Mouse (Mus musculus) midbrain, embryonic 16.5 days (tissue): Measurements from ENCODE around the gene Cybc1. TPM values are rescaled to one million over a fixed set of nuclear protein-coding genes. Genes with fewer than 3 reads are reported as not detected.

ENCODE experiments used
- ATAC-seq: fragments of 200-750 bp; cut with Nextera tagmentation; 2 replicates; pipeline ENCODE4 v1.8.0; 2017; ENCODE audit warnings: moderate TSS enrichment
- H3K27ac ChIP-seq: fragments of 300-500 bp; sonication (generic); 2 replicates; pipeline ENCODE4 v1.5.1; 2014; ENCODE audit warnings: mild to moderate bottlenecking, low read length, mixed read lengths
- H3K27me3 ChIP-seq: fragments of 300-500 bp; sonication (generic); 2 replicates; pipeline ENCODE4 v1.6.1; 2014; ENCODE audit warnings: low read depth, low read length, mixed read lengths; ENCODE audit not compliant: control insufficient read depth, insufficient read depth
- H3K36me3 ChIP-seq: fragments of 300-500 bp; sonication (generic); 2 replicates; pipeline ENCODE4 v1.6.1; 2014; ENCODE audit warnings: mild to moderate bottlenecking, low read length, moderate library complexity, mixed read lengths; ENCODE audit not compliant: control insufficient read depth, insufficient read depth
- H3K4me1 ChIP-seq: fragments of 300-500 bp; sonication (generic); 2 replicates; pipeline ENCODE4 v1.6.1; 2014; ENCODE audit warnings: mild to moderate bottlenecking, low read length, mixed read lengths; ENCODE audit not compliant: control insufficient read depth, insufficient read depth
- H3K4me2 ChIP-seq: fragments of 300-500 bp; sonication (generic); 2 replicates; pipeline ENCODE4 v1.6.1; 2014; ENCODE audit warnings: mild to moderate bottlenecking, low read length, mixed read lengths
- H3K4me3 ChIP-seq: fragments of 300-500 bp; sonication (generic); 2 replicates; pipeline ENCODE4 v1.5.1; 2014; ENCODE audit warnings: low read depth, mild to moderate bottlenecking, low read length, moderate library complexity, mixed read lengths
- H3K9ac ChIP-seq: fragments of 300-500 bp; sonication (generic); 2 replicates; pipeline ENCODE4 v1.6.1; 2014; ENCODE audit warnings: low read depth, low read length, mixed read lengths
- H3K9me3 ChIP-seq: fragments of 300-500 bp; sonication (generic); replicated peaks from 2 replicates; pipeline ENCODE4 v1.6.1; 2014; ENCODE audit warnings: mild to moderate bottlenecking, low read length, mixed read lengths; ENCODE audit not compliant: control insufficient read depth, poor library complexity, severe bottlenecking
- WGBS: fragments of 180-500 bp; shearing (Covaris S2); extraction: QIAGEN DNeasy Blood & Tissue Kit; methylation state at CpG from one replicate; pipeline ENCODE4 v1.1.7; 2014; 5-methylcytosine and 5-hydroxymethylcytosine counted together
- polyA plus RNA-seq: library from polyadenylated mRNA; unstranded; fragments of >200 nt; fragmentation: Nextera tagmentation; extraction: Ambion mirVana; gene quantifications from 2 replicates; pipeline ENCODE4 v1.2.1, GENCODE M21; 2015

Cybc1 gene
- polyA plus RNA-seq, 1 experiment from 2014 or later, result 40.3 TPM

GRCm38 (mm10) chr11:121199851-121200250 lies 29.3 kb downstream of the Cybc1 start:
- H3K36me3 ChIP-seq, result peaks cover 5% of the 10 kb centered on the region; the same call in 1 of the 2 replicates
- 78% methylated on average over 4 of the region's 4 CpGs for WGBS

DNA sequence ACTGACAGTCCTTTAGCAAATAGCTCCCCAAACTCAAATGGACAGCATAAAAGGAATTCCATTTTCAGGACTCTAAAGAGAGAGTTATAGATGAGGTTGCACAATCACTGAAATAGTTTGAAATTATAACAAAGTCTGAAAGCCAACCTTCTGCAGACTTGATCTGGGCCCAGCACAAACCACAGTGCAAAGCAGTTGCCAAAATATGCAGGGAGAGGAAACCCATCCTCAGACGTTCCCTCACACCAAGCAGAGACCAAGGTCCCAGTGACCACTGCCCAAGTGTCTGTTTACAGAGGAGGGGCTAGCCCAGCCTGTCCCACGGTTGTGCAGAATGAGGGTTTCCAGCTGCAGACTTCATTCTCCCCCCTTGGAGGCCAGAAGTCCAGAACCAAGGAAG lies 30.5 kb downstream of the Cybc1 start:
- Histone ChIP-seq H3K9me3 (no peaks in the 10 kb centered on the region), H3K36me3 (peaks cover 5% of the 10 kb centered on the region; the same call in 1 of the 2 replicates), H3K9ac (no peak overlapping the region), H3K4me2 (no peak overlapping the region), H3K4me3 (no peak overlapping the region), H3K27ac (no peak overlapping the region), H3K4me1 (peaks cover 6% of the 10 kb centered on the region; the same call in 1 of the 2 replicates), H3K27me3 (no peaks in the 10 kb centered on the region)
- 66% methylated on average over 2 of the region's 2 CpGs for WGBS
- ATAC-seq, result no peak

More at GRCm38 (mm10) chr11:121199851-121200250, 29.3 kb downstream of the Cybc1 start:
- peaks cover 9% of the 10 kb centered on the region; the same call in 1 of the 2 replicates for H3K4me1 ChIP-seq
- no peak overlapping the region for H3K4me3 ChIP-seq
- ATAC-seq, result no peak
- H3K9ac ChIP-seq, result no peak overlapping the region
- no peaks in the 10 kb centered on the region for H3K27me3 ChIP-seq
- no peak overlapping the region for H3K4me2 ChIP-seq
- H3K27ac ChIP-seq, result no peak overlapping the region
- no peaks in the 10 kb centered on the region for H3K9me3 ChIP-seq

- Histone ChIP-seq H3K4me1 (no peaks in the 10 kb centered on the region), H3K9me3 (no peaks in the 10 kb centered on the region)
- WGBS, result 84% methylated on average over 3 of the region's 3 CpGs
These were observed 35.7 kb downstream of the Cybc1 start for GRCm38 (mm10) chr11:121193415-121193814.

DNA sequence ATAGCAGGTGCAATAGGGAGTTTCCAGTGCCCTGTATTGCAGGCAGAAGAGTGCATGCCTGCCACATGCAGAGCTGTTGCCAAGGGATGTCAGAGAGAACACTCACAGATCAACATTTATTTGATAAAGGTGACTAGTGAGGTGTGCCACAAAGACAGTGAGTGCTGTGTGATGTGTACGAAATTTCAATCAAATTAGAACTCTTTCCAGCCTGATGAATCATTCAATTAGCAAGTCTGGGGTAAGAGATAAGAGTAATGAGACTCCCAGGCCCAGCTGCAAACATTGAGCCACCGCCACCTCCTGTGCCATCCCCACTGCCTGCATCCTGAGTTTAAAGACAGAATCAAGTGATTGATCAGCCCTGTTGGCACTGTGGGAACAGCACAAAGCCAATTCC lies 36.4 kb downstream of the Cybc1 start:
- no peak for ATAC-seq
- H3K9me3 ChIP-seq, result no peaks in the 10 kb centered on the region
- no peak overlapping the region for H3K4me2 ChIP-seq
- no peaks in the 10 kb centered on the region for H3K4me1 ChIP-seq
- no peak overlapping the region for H3K4me3 ChIP-seq
- no peak overlapping the region for H3K9ac ChIP-seq
- 76% methylated on average over 2 of the region's 2 CpGs for WGBS
- peaks cover 8% of the 10 kb centered on the region; the same call in 1 of the 2 replicates for H3K36me3 ChIP-seq
- H3K27ac ChIP-seq, result no peak overlapping the region
- no peaks in the 10 kb centered on the region for H3K27me3 ChIP-seq

More at GRCm38 (mm10) chr11:121193415-121193814, 35.7 kb downstream of the Cybc1 start:
- H3K27me3 ChIP-seq, result no peaks in the 10 kb centered on the region
- H3K36me3 ChIP-seq, result peaks cover 8% of the 10 kb centered on the region; the same call in 1 of the 2 replicates
- H3K4me2 ChIP-seq, result no peak overlapping the region
- ATAC-seq, result no peak
- H3K27ac ChIP-seq, result no peak overlapping the region
- no peak overlapping the region for H3K4me3 ChIP-seq
- H3K9ac ChIP-seq, result no peak overlapping the region

GRCm38 (mm10) chr11:121189681-121190080 lies 39.4 kb downstream of the Cybc1 start:
- Histone ChIP-seq H3K4me2 (no peak overlapping the region), H3K4me1 (no peaks in the 10 kb centered on the region), H3K9me3 (no peaks in the 10 kb centered on the region), H3K27ac (no peak overlapping the region), H3K27me3 (no peaks in the 10 kb centered on the region), H3K9ac (no peak overlapping the region), H3K4me3 (no peak overlapping the region), H3K36me3 (0 out of 2 replicates have a peak, but pooled peaks cover 2% of the 10 kb centered on the region)
- ATAC-seq, result no peak
- 89% methylated on average over 3 of the region's 3 CpGs for WGBS

- Histone ChIP-seq H3K27ac (no peak overlapping the region), H3K4me2 (no peak overlapping the region), H3K9me3 (no peaks in the 10 kb centered on the region), H3K4me3 (no peak overlapping the region), H3K9ac (no peak overlapping the region), H3K27me3 (no peaks in the 10 kb centered on the region), H3K36me3 (no peaks in the 10 kb centered on the region), H3K4me1 (peaks cover 7% of the 10 kb centered on the region; the same call in 1 of the 2 replicates)
- WGBS, result 54% methylated on average over 12 of the region's 12 CpGs
- ATAC-seq, result no peak
These were observed 52.5 kb downstream of the Cybc1 start for GRCm38 (mm10) chr11:121176285-121177270.

DNA sequence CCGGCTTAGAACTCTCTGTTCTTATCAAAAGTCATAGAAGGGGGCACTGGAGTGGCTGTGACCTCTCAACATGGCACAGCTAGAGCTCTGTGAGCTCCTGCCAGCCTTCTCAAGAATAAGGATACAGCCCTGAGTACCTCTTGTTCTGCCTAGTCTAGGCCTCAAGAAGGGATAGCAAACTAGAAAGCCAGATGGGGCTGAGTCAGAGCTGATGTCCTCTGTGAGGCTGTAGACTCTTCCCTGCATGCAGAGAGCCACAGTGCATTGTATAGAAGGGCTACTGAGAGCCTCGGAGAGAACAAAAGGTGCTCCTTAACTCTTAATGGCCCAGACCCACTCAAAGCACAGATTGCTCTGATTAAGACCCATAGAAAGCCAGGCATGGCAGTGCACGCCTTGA lies 54.9 kb downstream of the Cybc1 start:
- Histone ChIP-seq H3K4me1 (peaks cover 7% of the 10 kb centered on the region; the same call in 1 of the 2 replicates), H3K27me3 (no peaks in the 10 kb centered on the region), H3K27ac (no peak overlapping the region; the same call in 1 of the 2 replicates), H3K4me3 (no peak overlapping the region), H3K4me2 (no peak overlapping the region), H3K36me3 (no peaks in the 10 kb centered on the region), H3K9me3 (no peaks in the 10 kb centered on the region), H3K9ac (no peak overlapping the region)
- WGBS, result 43% methylated on average over 3 of the region's 3 CpGs
- no peak for ATAC-seq

GRCm38 (mm10) chr11:121173203-121173602 lies 55.9 kb downstream of the Cybc1 start:
- no peaks in the 10 kb centered on the region for H3K27me3 ChIP-seq
- no peaks in the 10 kb centered on the region for H3K9me3 ChIP-seq
- H3K4me3 ChIP-seq, result no peak overlapping the region
- H3K27ac ChIP-seq, result no peak overlapping the region
- H3K4me2 ChIP-seq, result no peak overlapping the region
- 57% methylated on average over 5 of the region's 5 CpGs for WGBS
- H3K4me1 ChIP-seq, result peaks cover 7% of the 10 kb centered on the region; the same call in 1 of the 2 replicates
- ATAC-seq, result no peak
- H3K36me3 ChIP-seq, result no peaks in the 10 kb centered on the region
- H3K9ac ChIP-seq, result no peak overlapping the region
